Mouse (Mus musculus) thymus, adult 2 months (tissue): ENCODE measurements around the gene Zkscan4.

Experiments used
- CTCF ChIP-seq: fragments of 200-500 bp; IDR thresholded peaks from 2 replicates; pipeline ENCODE4 v1.5.1; 2012; ENCODE audit warnings: mild to moderate bottlenecking, control low read depth, low read length, moderate library complexity, borderline replicate concordance; ENCODE audit not compliant: control insufficient read depth, poor library complexity, insufficient read depth; ENCODE audit errors: extremely low read depth
- POLR2A ChIP-seq: fragments of 200-500 bp; IDR thresholded peaks from 2 replicates; pipeline ENCODE4 v1.6.1; 2012; ENCODE audit warnings: mild to moderate bottlenecking, low read length, control low read depth, moderate library complexity; ENCODE audit not compliant: control insufficient read depth, poor library complexity, insufficient read depth; ENCODE audit errors: extremely low read depth

DNA sequence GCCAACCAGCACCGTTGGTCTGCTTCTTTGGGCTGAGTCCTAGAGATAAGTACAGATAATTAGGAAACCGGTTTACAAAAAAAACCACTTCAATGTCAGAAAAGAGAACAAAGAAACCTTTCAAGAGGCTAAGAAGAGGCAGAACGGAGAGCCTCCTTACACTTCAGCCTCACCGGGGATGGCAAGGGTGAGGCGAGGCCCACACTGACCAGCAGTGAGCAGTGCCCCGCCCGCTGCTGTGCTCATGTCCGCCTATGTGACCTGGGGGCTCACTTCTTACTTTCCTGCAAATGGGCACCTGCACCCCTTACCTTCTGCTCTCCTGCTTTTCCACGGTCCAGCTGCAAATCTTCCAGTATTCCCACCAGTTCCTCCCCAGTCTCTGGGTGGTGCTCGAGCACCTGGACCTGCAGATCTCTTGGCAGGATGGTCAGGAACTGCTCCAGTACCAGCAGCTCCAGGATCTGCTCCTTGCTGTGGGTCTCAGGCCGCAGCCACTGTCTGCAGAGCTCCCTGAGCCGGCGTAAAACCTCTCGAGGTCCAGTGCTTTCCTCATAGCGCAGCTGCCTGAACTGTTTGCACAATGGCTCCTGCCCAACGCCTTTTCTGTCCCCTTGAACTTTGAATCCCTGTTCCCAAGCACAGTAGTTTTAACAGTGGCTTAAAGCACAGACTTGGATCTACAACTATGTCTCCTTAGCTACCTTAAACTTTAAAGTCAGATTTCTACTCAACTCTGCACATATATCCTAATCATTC is 30.7 kb upstream of the Zkscan4 start:
- TF ChIP-seq CTCF = no peak
- no peak for TF ChIP-seq POLR2A
